Mouse (Mus musculus) lung, postnatal 0 days (tissue): ENCODE data around the gene Timm8a2. TPM values are rescaled to one million over a fixed set of nuclear protein-coding genes. Genes with fewer than 3 reads are reported as not detected.

Experiments used
- ATAC-seq: fragments of 200-750 bp; cut with Nextera tagmentation; 2 replicates; pipeline ENCODE4 v1.8.0; 2017; ENCODE audit warnings: moderate library complexity
- DNase-seq: peaks from one replicate; pipeline ENCODE4 v3.0.0-alpha.2; 2016; ENCODE audit warnings: low spot score
- H3K27ac ChIP-seq: fragments of 300-500 bp; sonication (generic); 2 replicates; pipeline ENCODE4 v1.5.1; 2014; ENCODE audit warnings: antibody characterized with exemption, mild to moderate bottlenecking, low read length, mixed read lengths
- H3K27me3 ChIP-seq: fragments of 300-500 bp; sonication (generic); replicated peaks from 2 replicates; pipeline ENCODE4 v1.6.1; 2014; ENCODE audit warnings: low read length, mixed read lengths; ENCODE audit not compliant: insufficient read depth
- H3K36me3 ChIP-seq: fragments of 300-500 bp; sonication (generic); 2 replicates; pipeline ENCODE4 v1.6.1; 2014; ENCODE audit warnings: low read length, mixed read lengths; ENCODE audit not compliant: insufficient read depth
- H3K4me1 ChIP-seq: fragments of 300-500 bp; sonication (generic); 2 replicates; pipeline ENCODE4 v1.6.1; 2014; ENCODE audit warnings: antibody characterized with exemption, low read depth, low read length, mixed read lengths; ENCODE audit not compliant: insufficient read depth
- H3K4me2 ChIP-seq: fragments of 300-500 bp; sonication (generic); replicated peaks from 2 replicates; pipeline ENCODE4 v1.6.1; 2014; ENCODE audit warnings: low read depth, mild to moderate bottlenecking, low read length, moderate library complexity, mixed read lengths
- H3K4me3 ChIP-seq: fragments of 300-500 bp; sonication (generic); 2 replicates; pipeline ENCODE4 v1.5.1; 2014; ENCODE audit warnings: low read depth, low read length
- H3K9ac ChIP-seq: fragments of 300-500 bp; sonication (generic); replicated peaks from 2 replicates; pipeline ENCODE4 v1.6.1; 2014; ENCODE audit warnings: low read depth, mild to moderate bottlenecking
- H3K9me3 ChIP-seq: fragments of 300-500 bp; sonication (generic); 2 replicates; pipeline ENCODE4 v1.6.1; 2016; ENCODE audit warnings: low read length, mixed read lengths
- CTCF ChIP-seq: IDR thresholded peaks from 2 replicates; pipeline ENCODE4 v1.5.1; 2016; ENCODE audit warnings: antibody characterized with exemption, mild to moderate bottlenecking
- EP300 ChIP-seq: IDR thresholded peaks from 2 replicates; pipeline ENCODE4 v1.6.1; 2016; ENCODE audit warnings: antibody characterized with exemption, mild to moderate bottlenecking, control low read depth
- WGBS: fragments of 180-500 bp; shearing (Covaris S2); extraction: QIAGEN DNeasy Blood & Tissue Kit; methylation state at CpG from one replicate; pipeline ENCODE4 v1.1.7; 2014; 5-methylcytosine and 5-hydroxymethylcytosine counted together
- polyA plus RNA-seq: library from polyadenylated mRNA; unstranded; fragments of >200 nt; fragmentation: Nextera tagmentation; extraction: Ambion mirVana; gene quantifications from 2 replicates; pipeline ENCODE4 v1.2.1, GENCODE M21; 2015

Timm8a2 gene
- polyA plus RNA-seq, 1 experiment from 2014 or later: not detected

DNA sequence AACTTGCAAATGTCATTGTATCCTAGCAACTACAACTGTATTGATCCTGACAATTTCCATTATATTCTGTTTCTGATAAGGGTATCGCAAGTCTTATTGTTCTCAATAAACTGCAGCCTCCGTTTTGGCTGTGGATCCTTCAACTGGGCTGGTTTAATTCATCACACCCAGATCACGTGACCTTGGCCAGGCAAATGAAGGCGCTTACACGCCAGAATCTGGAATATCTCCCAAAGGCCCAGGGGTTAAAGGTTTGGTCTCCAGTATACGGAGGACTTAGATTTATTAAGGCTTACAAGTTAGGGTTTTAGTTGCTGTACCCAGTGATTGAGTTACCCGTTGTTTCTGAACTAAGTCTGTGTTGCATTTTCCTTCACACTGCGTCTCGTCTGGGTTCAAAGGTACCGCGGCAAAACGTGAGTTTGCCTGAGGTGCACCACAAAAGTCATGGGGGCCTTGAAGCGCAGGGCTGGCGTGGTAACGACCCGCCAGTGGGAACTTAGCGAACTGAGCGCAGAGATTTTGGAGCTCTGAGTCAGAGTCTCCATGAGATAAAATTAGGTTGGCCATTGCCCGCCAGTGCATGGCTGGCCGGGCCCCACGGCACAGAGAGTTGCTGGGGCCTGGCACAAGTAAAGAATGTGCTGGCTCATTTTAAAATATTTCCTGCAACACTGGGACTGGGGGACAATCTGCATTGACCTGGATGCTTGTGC, 41.2 kb downstream of the Timm8a2 start:
- H3K27me3 ChIP-seq: no peaks in the 10 kb centered on the region
- TF ChIP-seq CTCF: no peak
- no peak for TF ChIP-seq EP300
- no peak overlapping the region for H3K4me2 ChIP-seq
- ATAC-seq: no peak
- H3K9ac ChIP-seq: no peak overlapping the region
- DNase-seq: no peak
- H3K4me1 ChIP-seq: no peaks in the 10 kb centered on the region
- H3K9me3 ChIP-seq: no peaks in the 10 kb centered on the region
- WGBS: 85% methylated on average over 21 of the region's 21 CpGs
- no peak overlapping the region for H3K27ac ChIP-seq
- H3K4me3 ChIP-seq: no peak overlapping the region
- H3K36me3 ChIP-seq: no peaks in the 10 kb centered on the region

DNA sequence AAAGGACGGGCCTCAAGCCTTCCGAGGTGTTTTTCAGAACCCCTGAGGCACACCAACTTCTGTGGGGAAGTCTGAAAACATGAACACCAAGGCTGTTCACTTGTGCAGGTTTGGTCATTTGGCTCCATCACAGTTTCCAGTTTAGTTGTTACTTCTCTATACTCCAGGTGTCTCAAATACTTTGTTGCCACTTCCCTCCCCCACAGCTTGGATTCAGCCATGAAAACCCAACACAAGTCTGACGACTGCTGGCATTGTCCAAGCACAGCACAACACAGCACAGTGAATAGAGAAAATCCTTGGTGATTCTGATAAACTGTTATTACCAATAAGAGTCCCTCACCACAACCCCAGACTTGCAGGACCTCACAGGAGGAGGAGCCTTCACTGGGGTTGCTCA, 42.5 kb downstream of the Timm8a2 start:
- Histone ChIP-seq H3K9ac (no peak overlapping the region), H3K4me1 (no peaks in the 10 kb centered on the region), H3K9me3 (no peaks in the 10 kb centered on the region), H3K27me3 (no peaks in the 10 kb centered on the region), H3K4me2 (no peak overlapping the region), H3K27ac (no peak overlapping the region), H3K4me3 (no peak overlapping the region), H3K36me3 (no peaks in the 10 kb centered on the region)
- DNase-seq (no peak), ATAC-seq (no peak)
- 69% methylated on average over 3 of the region's 3 CpGs for WGBS
- TF ChIP-seq CTCF (no peak), EP300 (no peak)

DNA sequence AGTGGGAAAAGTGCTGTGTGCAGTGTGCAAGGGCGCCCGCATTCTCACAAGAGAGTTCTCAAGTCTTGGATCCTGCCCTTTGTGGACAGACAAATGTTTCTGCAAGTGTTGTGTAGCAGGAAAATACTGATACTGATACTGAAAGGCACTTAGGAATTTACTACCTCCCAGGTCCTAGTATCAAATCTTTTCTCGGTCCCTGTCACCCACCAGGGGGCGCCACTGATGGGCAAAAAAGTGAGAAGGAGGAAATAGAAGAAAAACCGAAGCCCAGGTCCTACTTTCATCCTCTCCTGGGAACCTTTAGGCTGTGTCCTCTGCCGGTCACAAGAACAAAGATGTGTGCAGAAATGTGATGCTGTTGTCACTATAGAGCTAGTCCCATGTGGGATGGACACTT, 45.0 kb downstream of the Timm8a2 start:
- no peaks in the 10 kb centered on the region for H3K4me1 ChIP-seq
- no peak overlapping the region for H3K4me3 ChIP-seq
- H3K4me2 ChIP-seq: no peak overlapping the region
- H3K27ac ChIP-seq: no peak overlapping the region
- 46% methylated on average over 6 of the region's 6 CpGs for WGBS
- H3K36me3 ChIP-seq: no peaks in the 10 kb centered on the region
- no peaks in the 10 kb centered on the region for H3K9me3 ChIP-seq
- TF ChIP-seq EP300 (no peak), CTCF (peak; percentile 72)
- peak; percentile 39 for DNase-seq
- no peaks in the 10 kb centered on the region for H3K27me3 ChIP-seq
- no peak for ATAC-seq
- no peak overlapping the region for H3K9ac ChIP-seq

DNA sequence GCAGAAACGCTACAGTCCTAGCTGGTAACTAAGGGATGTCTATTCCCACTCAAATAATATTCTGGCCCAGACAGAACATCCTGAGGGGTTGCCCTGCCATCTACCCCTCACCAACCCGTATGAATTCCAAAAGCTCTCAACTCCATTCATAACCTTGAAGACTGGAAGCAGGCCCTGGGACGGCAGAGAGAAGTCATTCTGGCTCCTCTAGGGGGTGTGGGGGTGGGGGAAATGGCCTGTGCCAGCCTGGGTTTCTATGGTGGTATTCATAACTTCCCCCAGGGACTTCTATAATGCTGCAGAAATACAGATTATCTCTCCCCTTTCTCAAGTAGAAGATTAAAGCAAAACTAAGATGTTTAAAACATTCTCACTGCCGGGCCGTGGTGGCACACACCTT, 45.4 kb downstream of the Timm8a2 start:
- DNase-seq (no peak), ATAC-seq (no peak)
- no peak overlapping the region for H3K4me3 ChIP-seq
- H3K4me1 ChIP-seq: no peaks in the 10 kb centered on the region
- 81% methylated on average over 5 of the region's 5 CpGs for WGBS
- no peaks in the 10 kb centered on the region for H3K9me3 ChIP-seq
- H3K36me3 ChIP-seq: no peaks in the 10 kb centered on the region
- H3K27me3 ChIP-seq: no peaks in the 10 kb centered on the region
- no peak overlapping the region for H3K4me2 ChIP-seq
- TF ChIP-seq CTCF: no peak
- no peak for TF ChIP-seq EP300
- H3K9ac ChIP-seq: no peak overlapping the region
- no peak overlapping the region for H3K27ac ChIP-seq

DNA sequence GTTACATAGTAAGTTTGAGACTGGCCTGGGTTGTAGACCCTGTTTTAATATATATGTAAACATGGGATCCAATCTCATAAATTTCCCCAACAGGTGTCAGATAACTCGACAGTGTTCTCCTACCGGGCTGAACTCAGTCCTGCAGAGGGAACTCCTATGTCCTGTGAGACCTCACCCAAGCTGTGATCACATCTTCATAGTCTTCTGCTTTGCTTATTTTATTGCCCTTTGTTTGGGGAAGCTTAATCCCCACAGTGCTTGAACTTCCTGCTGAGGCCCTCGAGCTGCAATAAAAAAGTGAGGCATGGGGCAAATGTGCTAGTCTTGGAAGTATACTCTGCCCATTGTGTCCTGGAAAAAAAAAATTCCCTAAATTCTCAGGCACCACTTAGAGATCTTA, 46.8 kb downstream of the Timm8a2 start:
- no peaks in the 10 kb centered on the region for H3K9me3 ChIP-seq
- no peak overlapping the region for H3K9ac ChIP-seq
- ATAC-seq: no peak
- no peak for TF ChIP-seq CTCF
- TF ChIP-seq EP300: no peak
- H3K36me3 ChIP-seq: no peaks in the 10 kb centered on the region
- H3K4me2 ChIP-seq: no peak overlapping the region
- H3K27ac ChIP-seq: no peak overlapping the region
- WGBS: 24% methylated on average over 3 of the region's 3 CpGs
- no peaks in the 10 kb centered on the region for H3K27me3 ChIP-seq
- H3K4me1 ChIP-seq: no peaks in the 10 kb centered on the region
- no peak overlapping the region for H3K4me3 ChIP-seq
- no peak for DNase-seq

DNA sequence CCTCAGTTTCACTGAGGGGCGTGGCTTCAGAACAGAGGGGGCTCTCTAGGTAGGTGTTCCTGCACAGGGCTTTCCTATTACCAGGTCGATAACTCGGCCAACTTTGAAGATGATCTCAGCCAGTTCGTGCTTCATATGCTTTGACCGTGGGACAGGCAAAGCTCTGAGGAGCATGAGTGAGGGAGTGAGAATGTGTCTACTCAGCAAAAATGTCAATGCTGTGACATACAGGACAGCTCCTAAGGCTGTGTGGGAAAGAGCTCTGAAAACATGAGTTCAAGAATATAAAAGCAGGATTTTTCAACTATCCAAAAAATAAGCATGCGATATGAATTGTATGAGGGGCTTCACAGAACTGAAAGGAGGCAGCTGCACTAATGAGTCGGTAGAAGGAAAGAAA, 49.0 kb downstream of the Timm8a2 start:
- no peak overlapping the region for H3K4me2 ChIP-seq
- H3K4me1 ChIP-seq: no peaks in the 10 kb centered on the region
- H3K27ac ChIP-seq: no peak overlapping the region
- TF ChIP-seq EP300 (no peak), CTCF (no peak)
- ATAC-seq (no peak), DNase-seq (no peak)
- no peaks in the 10 kb centered on the region for H3K36me3 ChIP-seq
- no peak overlapping the region for H3K9ac ChIP-seq
- no peaks in the 10 kb centered on the region for H3K27me3 ChIP-seq
- no peaks in the 10 kb centered on the region for H3K9me3 ChIP-seq
- 76% methylated on average over 7 of the region's 7 CpGs for WGBS
- no peak overlapping the region for H3K4me3 ChIP-seq

DNA sequence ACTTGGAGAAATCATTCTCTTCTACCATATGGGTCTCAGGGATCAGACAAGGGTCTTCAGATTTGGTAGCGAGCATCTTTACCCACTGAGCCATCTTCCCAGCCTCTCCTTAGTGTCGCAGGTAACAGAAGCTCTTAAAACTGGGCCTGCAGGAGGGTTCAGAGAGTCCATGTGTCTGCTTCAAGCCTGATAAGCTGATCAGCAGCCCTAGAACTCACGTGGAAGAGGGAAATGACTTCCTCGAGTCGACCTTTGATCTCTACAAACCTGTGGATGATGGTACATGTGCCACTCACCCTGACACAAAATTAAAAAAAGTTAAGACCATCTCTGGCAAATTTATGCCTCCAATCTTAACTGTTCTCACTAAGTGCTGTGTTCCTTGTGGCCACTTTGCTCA, 53.5 kb downstream of the Timm8a2 start:
- Histone ChIP-seq H3K9ac (no peak overlapping the region), H3K36me3 (no peaks in the 10 kb centered on the region), H3K4me2 (no peak overlapping the region), H3K4me1 (no peaks in the 10 kb centered on the region), H3K4me3 (no peak overlapping the region), H3K27ac (no peak overlapping the region), H3K9me3 (no peaks in the 10 kb centered on the region), H3K27me3 (no peaks in the 10 kb centered on the region)
- 74% methylated on average over 5 of the region's 5 CpGs for WGBS
- DNase-seq (no peak), ATAC-seq (no peak)
- TF ChIP-seq CTCF: no peak
- TF ChIP-seq EP300: no peak

Other genes starting within 250 kb of the Timm8a2 start
- gene Dock9, start 236.8 kb upstream of the Timm8a2 start, polyA plus RNA-seq: 19.8 and 22.4 TPM in 2 replicates
- gene Ubac2, start 156.1 kb upstream of the Timm8a2 start, polyA plus RNA-seq: 38.5 and 43.2 TPM in 2 replicates
- 0.32 and 0.42 TPM in 2 replicates for gene Gpr18, start 118.9 kb upstream of the Timm8a2 start, polyA plus RNA-seq
- gene Gpr183, start 69.5 kb upstream of the Timm8a2 start, polyA plus RNA-seq: 1.6 TPM in 2 replicates
- gene Tm9sf2, start 72.4 kb downstream of the Timm8a2 start, polyA plus RNA-seq: 162 and 170 TPM in 2 replicates
- 8.7 and 9.2 TPM in 2 replicates for gene Clybl, start 147.0 kb downstream of the Timm8a2 start, polyA plus RNA-seq